Mouse (Mus musculus): ENCODE measurements around the gene Plagl1.

- TF ChIP-seq CTCF (IDR thresholded peaks at IDR 0.05; ENCODE audit: low read depth, low read length) (no peak), GATA2 (IDR thresholded peaks at IDR 0.05; ENCODE audit: borderline replicate concordance, low read depth, low read length) (no peak), GATA1 (IDR thresholded peaks at IDR 0.05; ENCODE audit: borderline replicate concordance, low read length) (no peak), TAL1 (conservative IDR thresholded peaks at IDR 0.05; ENCODE audit: low read depth, low read length) (no peak)
These were observed 115.6 kb downstream of the Plagl1 start for GRCm38 (mm10) chr10:13175866-13176265.

Measured in G1E (cell line).